In the genomic region with DNA sequence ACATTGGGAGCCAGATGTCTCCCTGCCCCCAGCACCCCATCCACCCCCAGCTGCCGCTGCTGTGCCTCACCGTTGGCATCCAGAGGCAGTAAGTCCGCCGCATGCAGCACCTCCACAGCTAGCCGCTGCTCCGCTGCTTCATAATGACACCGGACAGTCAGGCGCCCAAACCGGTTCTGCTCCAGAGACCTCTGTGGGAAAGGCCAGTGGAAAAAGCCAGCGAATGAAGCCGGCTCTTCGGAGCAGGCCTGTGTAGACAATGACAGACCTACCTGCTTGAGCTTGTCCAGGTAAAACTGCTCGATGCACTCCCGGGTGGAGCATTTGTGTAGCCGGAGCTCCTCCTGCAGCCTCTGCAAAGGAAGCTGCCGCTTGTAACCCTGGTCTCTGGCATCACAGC, we compare ENCODE assay signal across 30 mouse cellular contexts. TPM values are rescaled to one million over a fixed set of nuclear protein-coding genes. Genes with fewer than 3 reads are reported as not detected.
DNase-seq lines count a peak whose midpoint lies in the region; ATAC-seq and TF ChIP-seq lines count a peak whose summit lies in the region.
"Had no signal": no experiment of that assay in that cellular context is flagged by ENCODE, and none has a peak within 500 bp of the region (broad histone marks: within the 10 kb centered on the region; RNA-seq: fewer than 3 reads in every experiment).

No protein-coding gene starts in this region.

- 81% methylated on average over 16 of the region's 16 CpGs for WGBS in hindbrain, embryonic 10.5 days
- 87% methylated on average over 16 of the region's 16 CpGs for WGBS in hindbrain, embryonic 13.5 days
- 82% methylated on average over 16 of the region's 16 CpGs for WGBS in liver, adult 2 months
- WGBS in liver, embryonic 12.5 days (ENCODE audit: insufficient replicate concordance) = 89% methylated on average over 16 of the region's 16 CpGs
- 86% methylated on average over 16 of the region's 16 CpGs for WGBS in limb, embryonic 10.5 days

- TF ChIP-seq CTCF in liver, adult 2 months (IDR thresholded peaks at IDR 0.05; ENCODE audit: low read depth, low read length) = peak; percentile 23

- H3K9me3 ChIP-seq in hindbrain, embryonic 10.5 days = no peaks in the 10 kb centered on the region
- H3K9me3 ChIP-seq in hindbrain, embryonic 13.5 days = no peaks in the 10 kb centered on the region
- no peaks in the 10 kb centered on the region for H3K9me3 ChIP-seq in liver, embryonic 12.5 days (replicated peaks)
- H3K9me3 ChIP-seq in limb, embryonic 10.5 days (replicated peaks) = no peaks in the 10 kb centered on the region
- H3K9me3 ChIP-seq: neural tube, embryonic 15.5 days had no signal

- H3K4me2 ChIP-seq in hindbrain, embryonic 13.5 days = no peak overlapping the region
- no peak overlapping the region for H3K4me2 ChIP-seq in liver, embryonic 12.5 days
- H3K4me2 ChIP-seq: heart, embryonic 11.5 days; midbrain, embryonic 11.5 days; neural tube, embryonic 15.5 days had no signal

- peaks cover 4% of the 10 kb centered on the region; the same call in 1 of the 2 replicates for H3K79me2 ChIP-seq in liver, adult 2 months (ENCODE audit: control insufficient read depth, insufficient read depth, low read length)

- no peaks in the 10 kb centered on the region for H3K27me3 ChIP-seq in hindbrain, embryonic 10.5 days (ENCODE audit: insufficient read depth, poor library complexity, severe bottlenecking)
- H3K27me3 ChIP-seq in hindbrain, embryonic 13.5 days = no peaks in the 10 kb centered on the region
- H3K27me3 ChIP-seq in liver, adult 2 months (ENCODE audit: control insufficient read depth, insufficient read depth, low read length) = no peaks in the 10 kb centered on the region
- peaks cover 25% of the 10 kb centered on the region; the same call in 1 of the 2 replicates for H3K27me3 ChIP-seq in liver, embryonic 12.5 days (replicated peaks)
- no peaks in the 10 kb centered on the region for H3K27me3 ChIP-seq in limb, embryonic 10.5 days (ENCODE audit: low read depth, poor library complexity, severe bottlenecking)
- H3K27me3 ChIP-seq: neural tube, embryonic 15.5 days had no signal

- peaks cover 15% of the 10 kb centered on the region for H3K4me1 ChIP-seq in hindbrain, embryonic 10.5 days (replicated peaks)
- peaks cover 16% of the 10 kb centered on the region for H3K4me1 ChIP-seq in hindbrain, embryonic 13.5 days (replicated peaks)
- peaks cover 5% of the 10 kb centered on the region for H3K4me1 ChIP-seq in liver, adult 2 months (ENCODE audit: control insufficient read depth, insufficient read depth, low read length)
- peaks cover 20% of the 10 kb centered on the region for H3K4me1 ChIP-seq in liver, embryonic 12.5 days
- H3K4me1 ChIP-seq in limb, embryonic 10.5 days = peaks cover 20% of the 10 kb centered on the region

- H3K36me3 ChIP-seq in hindbrain, embryonic 10.5 days = peaks cover 54% of the 10 kb centered on the region
- peaks cover 46% of the 10 kb centered on the region for H3K36me3 ChIP-seq in hindbrain, embryonic 13.5 days
- no peaks in the 10 kb centered on the region for H3K36me3 ChIP-seq in liver, adult 2 months (ENCODE audit: control insufficient read depth, insufficient read depth, low read length)
- H3K36me3 ChIP-seq in liver, embryonic 12.5 days = peaks cover 35% of the 10 kb centered on the region
- H3K36me3 ChIP-seq in limb, embryonic 10.5 days = peaks cover 45% of the 10 kb centered on the region

- no peak overlapping the region for H3K27ac ChIP-seq in hindbrain, embryonic 10.5 days
- H3K27ac ChIP-seq in hindbrain, embryonic 13.5 days = no peak overlapping the region
- no peak overlapping the region for H3K27ac ChIP-seq in liver, adult 2 months (replicated peaks; ENCODE audit: insufficient read depth, low read depth, low read length)
- no peak overlapping the region for H3K27ac ChIP-seq in liver, embryonic 12.5 days
- no peak overlapping the region for H3K27ac ChIP-seq in limb, embryonic 10.5 days
- H3K27ac ChIP-seq: hindbrain, postnatal 0 days; left cerebral cortex, adult 2 months; neural tube, embryonic 15.5 days had no signal

- no peak for ATAC-seq in hindbrain, embryonic 13.5 days (ENCODE audit: low FRiP score)
- no peak for ATAC-seq in liver, embryonic 12.5 days
- ATAC-seq: CD4-positive, CD25-positive, alpha-beta regulatory T cell, adult 4 months; forebrain, embryonic 16.5 days; hindbrain, postnatal 0 days; intestine, postnatal 0 days; liver, postnatal 0 days; lung, postnatal 0 days had no signal

- no peak for DNase-seq in hindbrain, embryonic 10.5 days (ENCODE audit: low spot score)
- no peak for DNase-seq in liver, adult 2 months (ENCODE audit: extremely low read depth, low read depth, low spot score)
- no peak for DNase-seq in limb, embryonic 10.5 days (ENCODE audit: low spot score)
- peak; percentile 74 to 84 for DNase-seq in urinary bladder, postnatal 36 days (ENCODE audit: low spot score in 2 of 2)
- no peak for DNase-seq in thymus, postnatal 36 days
- no peak for DNase-seq in spleen, postnatal 14 days (ENCODE audit: low spot score in 2 of 2)
- DNase-seq: adrenal gland, adult 8-10 months; cerebellum, adult 8-10 months; cerebellum, postnatal 36 days; embryo, embryonic 11 days; gastrocnemius, postnatal 10 days; heart, adult 11 months; liver; liver, postnatal 0 days; right cerebral cortex, adult 18-20 months had no signal

- H3K4me3 ChIP-seq in hindbrain, embryonic 10.5 days = 0 out of 2 replicates have a peak overlapping the region, but pooled peaks have one; percentile 0
- no peak overlapping the region for H3K4me3 ChIP-seq in hindbrain, embryonic 13.5 days
- no peak overlapping the region for H3K4me3 ChIP-seq in liver, adult 2 months (ENCODE audit: insufficient read depth, low read depth, low read length)
- H3K4me3 ChIP-seq in liver, embryonic 12.5 days = no peak overlapping the region
- peak overlapping the region; percentile 13; the same call in 1 of the 2 replicates for H3K4me3 ChIP-seq in limb, embryonic 10.5 days
- H3K4me3 ChIP-seq: left cerebral cortex, adult 2 months; neural tube, embryonic 15.5 days had no signal

- H3K9ac ChIP-seq in hindbrain, embryonic 13.5 days = no peak overlapping the region
- no peak overlapping the region for H3K9ac ChIP-seq in liver, adult 2 months (ENCODE audit: low read depth, low read length)
- no peak overlapping the region for H3K9ac ChIP-seq in liver, embryonic 12.5 days
- H3K9ac ChIP-seq: liver, postnatal 0 days; neural tube, embryonic 15.5 days had no signal

- TF ChIP-seq POLR2A in liver, adult 2 months (IDR thresholded peaks at IDR 0.05; ENCODE audit: extremely low read depth, insufficient read depth, low read length) = no peak

RNA-seq across cellular contexts. Expression of gene Tsr3, which starts 4.3 kb away (rescaled TPM):
- 76.9 and 86.4 TPM in 2 replicates for polyA plus RNA-seq in hindbrain, embryonic 10.5 days (2016; fragmentation: Nextera tagmentation; extraction: Ambion mirVana)
- 59.6 and 62.9 TPM in 2 replicates for polyA plus RNA-seq in hindbrain, embryonic 13.5 days (2015; fragmentation: Nextera tagmentation; extraction: Ambion mirVana)
- 14.0 and 16.7 TPM in 2 replicates for total RNA-seq in liver, adult 2 months (2014; rRNA removed)
- polyA plus RNA-seq in liver, adult 2 months (2012; rRNA removed) = 18.8 and 19.3 TPM in 2 replicates
- 32.6 and 33.3 TPM in 2 replicates for polyA plus RNA-seq in liver, embryonic 12.5 days (2016; fragmentation: Nextera tagmentation; extraction: Ambion mirVana)
- polyA plus RNA-seq in limb, embryonic 10.5 days (2016; fragmentation: Nextera tagmentation; extraction: Ambion mirVana) = 74.6 and 76.6 TPM in 2 replicates

RNA-seq across cellular contexts. Expression of gene Gnptg, which starts 4.3 kb away (rescaled TPM):
- 63.3 and 73.2 TPM in 2 replicates for polyA plus RNA-seq in hindbrain, embryonic 10.5 days (2016; fragmentation: Nextera tagmentation; extraction: Ambion mirVana)
- polyA plus RNA-seq in hindbrain, embryonic 13.5 days (2015; fragmentation: Nextera tagmentation; extraction: Ambion mirVana) = 91.6 and 94.0 TPM in 2 replicates
- 32.1 and 33.0 TPM in 2 replicates for total RNA-seq in liver, adult 2 months (2014; rRNA removed)
- 37.4 and 41.4 TPM in 2 replicates for polyA plus RNA-seq in liver, adult 2 months (2012; rRNA removed)
- 22.2 and 24.4 TPM in 2 replicates for polyA plus RNA-seq in liver, embryonic 12.5 days (2016; fragmentation: Nextera tagmentation; extraction: Ambion mirVana)
- polyA plus RNA-seq in limb, embryonic 10.5 days (2016; fragmentation: Nextera tagmentation; extraction: Ambion mirVana) = 34.6 and 35.0 TPM in 2 replicates

RNA-seq across cellular contexts. Expression of gene Baiap3, which starts 11.9 kb away (rescaled TPM):
- polyA plus RNA-seq in hindbrain, embryonic 10.5 days (2016; fragmentation: Nextera tagmentation; extraction: Ambion mirVana) = 2.3 and 3.5 TPM in 2 replicates
- polyA plus RNA-seq in hindbrain, embryonic 13.5 days (2015; fragmentation: Nextera tagmentation; extraction: Ambion mirVana) = 6.4 and 6.5 TPM in 2 replicates
- 0.13 and 0.18 TPM in 2 replicates for total RNA-seq in liver, adult 2 months (2014; rRNA removed)
- 0.43 and 1.2 TPM in 2 replicates for polyA plus RNA-seq in liver, adult 2 months (2012; rRNA removed)
- 0.30 and 0.44 TPM in 2 replicates for polyA plus RNA-seq in liver, embryonic 12.5 days (2016; fragmentation: Nextera tagmentation; extraction: Ambion mirVana)
- polyA plus RNA-seq in limb, embryonic 10.5 days (2016; fragmentation: Nextera tagmentation; extraction: Ambion mirVana) = 0.49 and 0.93 TPM in 2 replicates

RNA-seq across cellular contexts. Expression of gene Ube2i, which starts 30.2 kb away (rescaled TPM):
- 862 and 894 TPM in 2 replicates for polyA plus RNA-seq in hindbrain, embryonic 10.5 days (2016; fragmentation: Nextera tagmentation; extraction: Ambion mirVana)
- 566 and 573 TPM in 2 replicates for polyA plus RNA-seq in hindbrain, embryonic 13.5 days (2015; fragmentation: Nextera tagmentation; extraction: Ambion mirVana)
- 92.9 and 103 TPM in 2 replicates for total RNA-seq in liver, adult 2 months (2014; rRNA removed)
- polyA plus RNA-seq in liver, adult 2 months (2012; rRNA removed) = 62.4 and 80.0 TPM in 2 replicates
- 437 and 442 TPM in 2 replicates for polyA plus RNA-seq in liver, embryonic 12.5 days (2016; fragmentation: Nextera tagmentation; extraction: Ambion mirVana)
- polyA plus RNA-seq in limb, embryonic 10.5 days (2016; fragmentation: Nextera tagmentation; extraction: Ambion mirVana) = 974 and 998 TPM in 2 replicates

RNA-seq across cellular contexts. Expression of gene Prss34, which starts 54.0 kb away (rescaled TPM):
- not detected in 2 replicates for polyA plus RNA-seq in hindbrain, embryonic 10.5 days (2016; fragmentation: Nextera tagmentation; extraction: Ambion mirVana)
- not detected in 2 replicates for polyA plus RNA-seq in hindbrain, embryonic 13.5 days (2015; fragmentation: Nextera tagmentation; extraction: Ambion mirVana)
- total RNA-seq in liver, adult 2 months (2014; rRNA removed) = not detected in 2 replicates
- not detected in 2 replicates for polyA plus RNA-seq in liver, adult 2 months (2012; rRNA removed)
- not detected in 2 replicates for polyA plus RNA-seq in liver, embryonic 12.5 days (2016; fragmentation: Nextera tagmentation; extraction: Ambion mirVana)
- polyA plus RNA-seq in limb, embryonic 10.5 days (2016; fragmentation: Nextera tagmentation; extraction: Ambion mirVana) = not detected in 2 replicates
- total RNA-seq: hindbrain, postnatal 0 days; layer of hippocampus, postnatal 10 days; left cerebral cortex, adult 2 months; left cerebral cortex, postnatal 36 days; MEL had no signal
- polyA plus RNA-seq: CD4-positive, CD25-positive, alpha-beta regulatory T cell, adult 4 months; forebrain, embryonic 16.5 days; heart, embryonic 11.5 days; hindbrain, postnatal 0 days; midbrain, embryonic 11.5 days; small intestine, adult 2 months had no signal

Comparison
In these comparisons a context has a peak if more than half of its experiments do, and no peak if none do; other contexts are left out.
1. H3K4me3 ChIP-seq: peak in hindbrain, embryonic 10.5 days (single experiment) and limb, embryonic 10.5 days (single experiment); none in hindbrain, embryonic 13.5 days (single experiment), liver, adult 2 months (single experiment) and liver, embryonic 12.5 days (single experiment).
2. DNase-seq: peak in urinary bladder, postnatal 36 days (2 of 2); none in hindbrain, embryonic 10.5 days (single experiment), liver, adult 2 months (single experiment), limb, embryonic 10.5 days (single experiment), thymus, postnatal 36 days (0 of 2) and spleen, postnatal 14 days (0 of 2).